Mouse (Mus musculus) liver, adult 10 weeks (tissue): Measurements from ENCODE around the gene Vmn1r18. TPM values are rescaled to one million over a fixed set of nuclear protein-coding genes. Genes with fewer than 3 reads are reported as not detected.

Source experiments
- polyA plus RNA-seq: library from polyadenylated mRNA; stranded (reverse); fragments of 350-450 nt; fragmentation: Illumina TruSeq; extraction: RNeasy Lipid Tissue Mini Kit (QIAGEN cat#74804); gene quantifications from one replicate; pipeline ENCODE4 v1.2.3, GENCODE M21; 2014; ENCODE audit warnings: low read depth, low replicate concordance

Gene Vmn1r18
- not detected for polyA plus RNA-seq

GRCm38 (mm10) chr6:57395683-57396082 lies at the start of gene Vmn1r18:
Gene Vmn1r18 (minus strand): TSS chr6:57395783.

DNA sequence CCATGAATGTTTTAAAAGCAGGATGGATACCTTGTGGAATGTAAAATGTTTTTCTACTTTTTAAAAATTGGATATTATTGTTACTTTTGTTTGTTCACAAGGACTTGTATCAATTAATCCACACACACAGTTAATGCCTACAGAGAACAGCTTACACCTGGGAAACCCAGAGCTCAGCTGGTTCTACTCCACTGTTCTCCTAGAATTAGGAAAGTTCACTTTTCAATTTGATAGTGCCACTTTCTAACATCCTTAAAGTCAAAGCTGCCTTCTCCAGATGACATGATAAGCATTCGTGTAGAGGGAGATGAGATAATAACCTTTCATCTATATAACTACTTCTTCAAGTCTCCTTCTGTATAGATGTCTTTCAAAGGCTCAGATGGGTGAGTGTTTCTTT lies 33.0 kb upstream of the Vmn1r18 start, which contains the start of gene Vmn1r20:
Vmn1r20 (plus strand) TSS at position 301 of the 400 bp plus-strand sequence.

DNA sequence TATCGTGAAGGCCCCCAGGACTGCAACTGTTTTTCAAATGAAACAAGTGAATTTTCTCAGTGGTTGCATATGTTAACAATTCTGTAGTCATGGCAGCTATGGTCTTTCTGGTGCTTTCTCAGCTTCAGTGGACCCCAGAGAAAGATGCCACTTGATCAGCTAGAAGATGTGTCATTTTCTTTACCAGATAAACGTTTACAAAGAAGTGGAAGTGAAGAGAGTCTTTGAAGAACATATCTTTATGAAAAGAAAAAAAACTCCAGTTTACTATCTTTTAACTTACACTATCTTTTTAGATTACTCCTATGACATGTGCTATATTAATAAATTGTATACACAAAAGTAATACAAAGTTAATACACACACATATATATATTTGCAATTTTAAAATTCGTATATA lies 7.9 kb upstream of the Vmn1r18 start, which contains the start of gene Vmn1r19:
Vmn1r19 (plus strand) TSS at position 301 of the 400 bp plus-strand sequence.

DNA sequence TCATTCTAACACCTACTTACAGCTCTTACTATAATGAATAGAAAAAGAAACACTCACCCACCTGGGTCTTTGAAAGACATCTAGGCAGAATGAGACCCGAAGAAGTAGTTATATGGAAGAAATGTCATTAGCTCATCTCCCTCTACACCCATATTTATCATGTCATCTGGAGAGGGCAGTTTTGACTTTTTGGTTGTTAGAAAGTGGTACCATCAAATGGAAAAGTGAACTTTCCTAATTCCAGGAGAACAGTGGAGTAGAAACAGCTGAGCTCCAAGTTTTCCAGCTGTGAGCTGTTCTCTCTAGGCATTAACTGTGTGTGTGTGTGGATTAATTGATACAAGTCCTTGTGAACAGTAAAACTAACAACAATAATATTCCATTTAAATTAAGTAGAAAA lies 32.0 kb downstream of the Vmn1r18 start, which contains the start of gene Vmn1r17:
Vmn1r17 (minus strand) TSS at position 101 of the 400 bp plus-strand sequence.

DNA sequence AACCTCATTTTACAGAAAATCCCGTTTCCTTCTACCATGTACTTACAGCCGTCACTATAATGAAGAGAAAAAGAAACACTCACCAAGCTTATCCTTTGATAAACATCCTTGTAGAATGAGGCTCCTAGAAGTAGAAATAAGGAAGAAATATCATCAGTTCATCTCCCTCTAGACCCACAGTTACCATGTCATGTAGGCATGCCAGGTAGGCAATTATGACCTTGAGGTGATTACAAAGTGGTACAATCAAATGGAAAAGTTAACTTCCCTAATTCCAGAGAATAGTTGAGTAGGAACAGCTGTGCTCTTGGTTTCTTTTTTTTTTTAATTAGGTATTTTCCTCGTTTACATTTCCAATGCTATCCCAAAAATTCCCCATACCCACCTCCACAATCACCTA lies 66.2 kb downstream of the Vmn1r18 start, which contains the start of gene Vmn1r16:
Vmn1r16 (minus strand) TSS at position 101 of the 400 bp plus-strand sequence.

Other genes starting within 250 kb of the Vmn1r18 start
- gene Vmn1r12, start 238.9 kb downstream of the Vmn1r18 start, polyA plus RNA-seq, result not detected
- gene Vmn1r13, start 192.5 kb downstream of the Vmn1r18 start, polyA plus RNA-seq, result not detected
- gene Vmn1r14, start 164.1 kb downstream of the Vmn1r18 start, polyA plus RNA-seq, result not detected
- gene Vmn1r15, start 137.8 kb downstream of the Vmn1r18 start, polyA plus RNA-seq, result not detected
- not detected for gene Vmn1r16, start 66.3 kb downstream of the Vmn1r18 start, polyA plus RNA-seq
- gene Vmn1r17, start 32.1 kb downstream of the Vmn1r18 start, polyA plus RNA-seq, result not detected
- not detected for gene Vmn1r19, start 8.0 kb upstream of the Vmn1r18 start, polyA plus RNA-seq
- not detected for gene Vmn1r20, start 33.1 kb upstream of the Vmn1r18 start, polyA plus RNA-seq
- 67.4 TPM for gene Ppm1k, start 139.7 kb upstream of the Vmn1r18 start, polyA plus RNA-seq
- 17.5 TPM for gene Herc6, start 185.2 kb upstream of the Vmn1r18 start, polyA plus RNA-seq